ENCODE assay signal across 24 mouse cellular contexts in genomic region chr17:29211836-29212235, GRCm38 (mm10). TPM values are rescaled to one million over a fixed set of nuclear protein-coding genes. Genes with fewer than 3 reads are reported as not detected.
A peak's percentile ranks its signal among the peaks of the same experiment; 100 is the strongest.
DNase-seq lines count a peak whose midpoint lies in the region; ATAC-seq and TF ChIP-seq lines count a peak whose summit lies in the region.
"Had no signal": no experiment of that assay in that cellular context is flagged by ENCODE, and none has a peak within 500 bp of the region (broad histone marks: within the 10 kb centered on the region; RNA-seq: fewer than 3 reads in every experiment).

No protein-coding gene starts in this region.

- in situ Hi-C loops in ES-E14 (cut with MboI; ENCODE audit: low sequenced_read_pairs in 2 of 2, unreplicated experiment in 2 of 2) = no loop called here

- H3K4me2 ChIP-seq in heart, embryonic 14.5 days (ENCODE audit: low read length) = peak overlapping the region; percentile 32
- H3K4me2 ChIP-seq in midbrain, embryonic 13.5 days (replicated peaks) = no peak overlapping the region
- H3K4me2 ChIP-seq in stomach, postnatal 0 days (replicated peaks; ENCODE audit: low read depth) = no peak overlapping the region
- H3K4me2 ChIP-seq: embryonic facial prominence, embryonic 15.5 days; hindbrain, embryonic 13.5 days; limb, embryonic 12.5 days; liver, embryonic 11.5 days; midbrain, embryonic 11.5 days; neural tube, embryonic 12.5 days had no signal

- H3K27ac ChIP-seq in heart, embryonic 14.5 days (replicated peaks in 1 of 2; ENCODE audit: control insufficient read depth in 1 of 2, insufficient read depth in 1 of 2, low read depth in 2 of 2, low read length in 2 of 2) = no peak overlapping the region
- H3K27ac ChIP-seq in heart, adult 2 months = no peak overlapping the region
- H3K27ac ChIP-seq in midbrain, embryonic 10.5 days (replicated peaks) = peak overlapping the region; percentile 55; the same call in 1 of the 2 replicates
- H3K27ac ChIP-seq in midbrain, embryonic 13.5 days = no peak overlapping the region
- no peak overlapping the region for H3K27ac ChIP-seq in ES-E14 (ENCODE audit: insufficient read depth, low read depth, low read length, poor library complexity, severe bottlenecking)
- no peak overlapping the region for H3K27ac ChIP-seq in stomach, postnatal 0 days (replicated peaks)
- H3K27ac ChIP-seq: embryonic facial prominence, embryonic 15.5 days; limb, embryonic 12.5 days; neural tube, embryonic 12.5 days had no signal

- no peaks in the 10 kb centered on the region for H3K36me3 ChIP-seq in heart, embryonic 14.5 days (ENCODE audit: control insufficient read depth, insufficient read depth, low read length)
- no peaks in the 10 kb centered on the region for H3K36me3 ChIP-seq in heart, adult 2 months (ENCODE audit: control insufficient read depth, insufficient read depth, low read length)
- no peaks in the 10 kb centered on the region for H3K36me3 ChIP-seq in midbrain, embryonic 10.5 days
- no peaks in the 10 kb centered on the region for H3K36me3 ChIP-seq in midbrain, embryonic 13.5 days
- no peaks in the 10 kb centered on the region for H3K36me3 ChIP-seq in ES-E14 (ENCODE audit: control insufficient read depth, insufficient read depth, low read length, poor library complexity, severe bottlenecking)
- no peaks in the 10 kb centered on the region for H3K36me3 ChIP-seq in stomach, postnatal 0 days (ENCODE audit: control insufficient read depth, insufficient read depth, low read length)
- H3K36me3 ChIP-seq: embryonic facial prominence, embryonic 15.5 days; hindbrain, embryonic 13.5 days; limb, embryonic 12.5 days; neural tube, embryonic 12.5 days had no signal

- intact Hi-C loops in heart, adult 2 months (cut with DNase I) = no loop called here

- TF ChIP-seq EP300 in heart, adult 2 months (IDR thresholded peaks at IDR 0.05; ENCODE audit: insufficient read depth, low read depth, low read length) = no peak
- no peak for TF ChIP-seq EP300 in stomach, postnatal 0 days (optimal IDR thresholded peaks at IDR 0.05)

- ATAC-seq in heart, embryonic 14.5 days (ENCODE audit: insufficient number of reproducible peaks, insufficient read depth, low FRiP score, low read depth) = no peak
- no peak for ATAC-seq in midbrain, embryonic 13.5 days
- ATAC-seq in stomach, postnatal 0 days (ENCODE audit: low FRiP score, low TSS enrichment) = no peak
- ATAC-seq: forebrain, embryonic 16.5 days; inflammation-experienced regulatory T-cells, adult 6 months; liver, postnatal 0 days had no signal

- H3K27me3 ChIP-seq in heart, embryonic 14.5 days (ENCODE audit: control insufficient read depth, insufficient read depth, low read length) = no peaks in the 10 kb centered on the region
- H3K27me3 ChIP-seq in heart, adult 2 months (ENCODE audit: control insufficient read depth, insufficient read depth, low read length) = no peaks in the 10 kb centered on the region
- H3K27me3 ChIP-seq in midbrain, embryonic 10.5 days (ENCODE audit: low read depth, poor library complexity, severe bottlenecking) = peaks cover 20% of the 10 kb centered on the region
- no peaks in the 10 kb centered on the region for H3K27me3 ChIP-seq in midbrain, embryonic 13.5 days
- no peaks in the 10 kb centered on the region for H3K27me3 ChIP-seq in stomach, postnatal 0 days (ENCODE audit: control insufficient read depth, insufficient read depth, low read length)
- H3K27me3 ChIP-seq: neural tube, embryonic 12.5 days had no signal

- 0 out of 2 replicates have a peak overlapping the region, but pooled peaks have one; percentile 16 for H3K9ac ChIP-seq in heart, embryonic 14.5 days (ENCODE audit: low read length)
- no peak overlapping the region for H3K9ac ChIP-seq in heart, adult 2 months (ENCODE audit: low read depth, low read length)
- no peak overlapping the region for H3K9ac ChIP-seq in midbrain, embryonic 13.5 days (replicated peaks)
- 0 out of 2 replicates have a peak overlapping the region, but pooled peaks have one; percentile 21 for H3K9ac ChIP-seq in ES-E14 (ENCODE audit: insufficient read depth, low read depth, low read length, poor library complexity, severe bottlenecking)
- H3K9ac ChIP-seq in stomach, postnatal 0 days (ENCODE audit: low read length) = no peak overlapping the region
- H3K9ac ChIP-seq: embryonic facial prominence, embryonic 15.5 days; hindbrain, embryonic 13.5 days; limb, embryonic 12.5 days; liver, postnatal 0 days; neural tube, embryonic 12.5 days had no signal

- 31% methylated on average over 7 of the region's 7 CpGs for WGBS in heart, embryonic 14.5 days
- WGBS in heart, adult 2 months = 41% methylated on average over 7 of the region's 7 CpGs
- WGBS in midbrain, embryonic 10.5 days = 53% methylated on average over 7 of the region's 7 CpGs
- 45% methylated on average over 7 of the region's 7 CpGs for WGBS in midbrain, embryonic 13.5 days
- WGBS in stomach, postnatal 0 days = 51% methylated on average over 7 of the region's 7 CpGs

- no peak for TF ChIP-seq POLR2A in heart, adult 2 months (IDR thresholded peaks at IDR 0.05; ENCODE audit: insufficient read depth, low read depth, low read length)

- peaks cover 2 to 10% of the 10 kb centered on the region in 2 experiments; a peak in 3 of 4 replicates for H3K4me1 ChIP-seq in heart, embryonic 14.5 days (ENCODE audit: control insufficient read depth in 2 of 2, insufficient read depth in 2 of 2, low read length in 2 of 2)
- no peaks in the 10 kb centered on the region for H3K4me1 ChIP-seq in heart, adult 2 months (ENCODE audit: control insufficient read depth, insufficient read depth, low read length)
- H3K4me1 ChIP-seq in midbrain, embryonic 10.5 days = peaks cover 53% of the 10 kb centered on the region
- peaks cover 50% of the 10 kb centered on the region for H3K4me1 ChIP-seq in midbrain, embryonic 13.5 days (replicated peaks)
- H3K4me1 ChIP-seq in ES-E14 (ENCODE audit: control insufficient read depth in 2 of 2, insufficient read depth in 2 of 2, low read length in 2 of 2, poor library complexity in 1 of 2) = peaks cover 0 to 33% of the 10 kb centered on the region in 2 experiments; a peak in 3 of 4 replicates
- H3K4me1 ChIP-seq in stomach, postnatal 0 days (replicated peaks; ENCODE audit: control insufficient read depth, insufficient read depth) = no peaks in the 10 kb centered on the region

- TF ChIP-seq CTCF in heart, adult 2 months (IDR thresholded peaks at IDR 0.05) = no peak
- 0 out of 2 replicates have a peak, but pooled peaks have one; percentile 13 for TF ChIP-seq CTCF in stomach, postnatal 0 days (IDR thresholded peaks at IDR 0.05; ENCODE audit: low read depth)

- no peaks in the 10 kb centered on the region for H3K79me2 ChIP-seq in heart, adult 2 months (replicated peaks; ENCODE audit: control insufficient read depth, insufficient read depth, low read length)

- H3K4me3 ChIP-seq in heart, embryonic 14.5 days (ENCODE audit: control insufficient read depth in 1 of 2, insufficient read depth in 1 of 2, low read depth in 1 of 2, low read length in 2 of 2) = no peak overlapping the region
- H3K4me3 ChIP-seq in heart, adult 2 months = no peak overlapping the region
- no peak overlapping the region for H3K4me3 ChIP-seq in midbrain, embryonic 10.5 days
- H3K4me3 ChIP-seq in midbrain, embryonic 13.5 days (replicated peaks) = no peak overlapping the region
- H3K4me3 ChIP-seq in ES-E14 (ENCODE audit: insufficient read depth in 1 of 2, low read depth in 1 of 2, low read length in 2 of 2, poor library complexity in 1 of 2, severe bottlenecking in 1 of 2) = 0 out of 4 replicates have a peak overlapping the region, but pooled peaks of 1 of the 2 experiments have one; percentile 6
- no peak overlapping the region for H3K4me3 ChIP-seq in stomach, postnatal 0 days (ENCODE audit: low read depth, low read length)
- H3K4me3 ChIP-seq: embryonic facial prominence, embryonic 15.5 days; hindbrain, embryonic 13.5 days; limb, embryonic 12.5 days; neural tube, embryonic 12.5 days had no signal

- 0 out of 2 replicates have a peak, but pooled peaks cover 3% of the 10 kb centered on the region for H3K9me3 ChIP-seq in heart, embryonic 14.5 days (ENCODE audit: control insufficient read depth, low read length)
- H3K9me3 ChIP-seq in midbrain, embryonic 10.5 days (replicated peaks) = no peaks in the 10 kb centered on the region
- H3K9me3 ChIP-seq in midbrain, embryonic 13.5 days = no peaks in the 10 kb centered on the region
- no peaks in the 10 kb centered on the region for H3K9me3 ChIP-seq in ES-E14 (ENCODE audit: control insufficient read depth, insufficient read depth, low read depth, low read length)
- H3K9me3 ChIP-seq in stomach, postnatal 0 days (ENCODE audit: control insufficient read depth, low read length) = no peaks in the 10 kb centered on the region
- H3K9me3 ChIP-seq: embryonic facial prominence, embryonic 15.5 days; hindbrain, embryonic 13.5 days; limb, embryonic 12.5 days; neural tube, embryonic 12.5 days had no signal

- DNase-seq in heart, adult 2 months = no peak
- DNase-seq in midbrain, embryonic 10.5 days (ENCODE audit: low spot score) = no peak
- no peak for DNase-seq in ES-E14 (ENCODE audit: low read depth, low spot score)
- DNase-seq in stomach, postnatal 0 days (ENCODE audit: low spot score) = no peak
- DNase-seq in thymus, postnatal 14 days = no peak
- DNase-seq: B cell, adult 2 months; cerebellum, adult 11 months; cerebellum, adult 9-11 months; gastrocnemius, postnatal 10 days; kidney, postnatal 25 days; layer of hippocampus, postnatal 36 days; liver, postnatal 0 days; lung, postnatal 10 days; thymus, postnatal 36 days had no signal

RNA-seq across cellular contexts. Expression of gene Cpne5, which starts 26.1 kb away (rescaled TPM):
- polyA plus RNA-seq in heart, embryonic 14.5 days (2014; fragmentation: Nextera tagmentation; extraction: Ambion mirVana) = 21.4 and 28.8 TPM in 2 replicates
- total RNA-seq in heart, adult 2 months (2021) = 1 to 10 TPM; 4.4 to 5.2 TPM
- 10.7 and 11.2 TPM in 2 replicates for polyA plus RNA-seq in heart, adult 2 months (2012; rRNA removed)
- polyA plus RNA-seq in midbrain, embryonic 10.5 days (2016; fragmentation: Nextera tagmentation; extraction: Ambion mirVana) = 10.7 and 14.8 TPM in 2 replicates
- 20.5 and 22.0 TPM in 2 replicates for polyA plus RNA-seq in midbrain, embryonic 13.5 days (2015; fragmentation: Nextera tagmentation; extraction: Ambion mirVana)
- 5.1 and 5.8 TPM in 2 replicates for total RNA-seq in ES-E14 (2012; rRNA removed)
- polyA plus RNA-seq in stomach, postnatal 0 days (2015; fragmentation: Nextera tagmentation; extraction: Ambion mirVana) = 4.8 and 5.3 TPM in 2 replicates

RNA-seq across cellular contexts. Expression of gene Ppil1, which starts 52.1 kb away (rescaled TPM):
- 98.2 and 106 TPM in 2 replicates for polyA plus RNA-seq in heart, embryonic 14.5 days (2014; fragmentation: Nextera tagmentation; extraction: Ambion mirVana)
- 10 to 100 TPM; 28.4 to 31.1 TPM for total RNA-seq in heart, adult 2 months (2021)
- 33.2 and 41.7 TPM in 2 replicates for polyA plus RNA-seq in heart, adult 2 months (2012; rRNA removed)
- 205 and 232 TPM in 2 replicates for polyA plus RNA-seq in midbrain, embryonic 10.5 days (2016; fragmentation: Nextera tagmentation; extraction: Ambion mirVana)
- 120 and 128 TPM in 2 replicates for polyA plus RNA-seq in midbrain, embryonic 13.5 days (2015; fragmentation: Nextera tagmentation; extraction: Ambion mirVana)
- 134 and 157 TPM in 2 replicates for total RNA-seq in ES-E14 (2012; rRNA removed)
- polyA plus RNA-seq in stomach, postnatal 0 days (2015; fragmentation: Nextera tagmentation; extraction: Ambion mirVana) = 64.6 and 65.9 TPM in 2 replicates

RNA-seq across cellular contexts. Expression of gene BC004004, which starts 56.8 kb away (rescaled TPM):
- 106 and 112 TPM in 2 replicates for polyA plus RNA-seq in heart, embryonic 14.5 days (2014; fragmentation: Nextera tagmentation; extraction: Ambion mirVana)
- 100 to 1,000 TPM; 264 to 318 TPM for total RNA-seq in heart, adult 2 months (2021)
- polyA plus RNA-seq in heart, adult 2 months (2012; rRNA removed) = 184 and 264 TPM in 2 replicates
- polyA plus RNA-seq in midbrain, embryonic 10.5 days (2016; fragmentation: Nextera tagmentation; extraction: Ambion mirVana) = 62.8 and 67.9 TPM in 2 replicates
- polyA plus RNA-seq in midbrain, embryonic 13.5 days (2015; fragmentation: Nextera tagmentation; extraction: Ambion mirVana) = 99.1 and 105 TPM in 2 replicates
- total RNA-seq in ES-E14 (2012; rRNA removed) = 50.9 and 54.5 TPM in 2 replicates
- 91.2 and 97.2 TPM in 2 replicates for polyA plus RNA-seq in stomach, postnatal 0 days (2015; fragmentation: Nextera tagmentation; extraction: Ambion mirVana)

Comparison
In these comparisons a context has a peak if more than half of its experiments do, and no peak if none do; other contexts are left out.
1. H3K9ac ChIP-seq: peak in heart, embryonic 14.5 days (single experiment) and ES-E14 (single experiment); none in heart, adult 2 months (single experiment), midbrain, embryonic 13.5 days (single experiment) and stomach, postnatal 0 days (single experiment).